Mouse (Mus musculus): ENCODE data around the gene Ddb1.

Gene Ddb1

GRCm38 (mm10) chr19:10661919-10662318 lies 56.8 kb downstream of the Ddb1 start:
- DNase-seq (ENCODE audit: low read depth, low spot score) = no peak

GRCm38 (mm10) chr19:10662665-10663064 lies 57.5 kb downstream of the Ddb1 start:
- no peak for DNase-seq (ENCODE audit: low read depth, low spot score)

GRCm38 (mm10) chr19:10665093-10665492 lies 60.0 kb downstream of the Ddb1 start:
- no peak for DNase-seq (ENCODE audit: low read depth, low spot score)

- no peak for DNase-seq (ENCODE audit: low read depth, low spot score)
Observed at GRCm38 (mm10) chr19:10665499-10665898, 60.4 kb downstream of the Ddb1 start.

GRCm38 (mm10) chr19:10671319-10671718 lies 66.2 kb downstream of the Ddb1 start:
- DNase-seq (ENCODE audit: low read depth, low spot score) = no peak

GRCm38 (mm10) chr19:10671854-10672417 lies 66.8 kb downstream of the Ddb1 start:
- no peak for DNase-seq (ENCODE audit: low read depth, low spot score)

- DNase-seq (ENCODE audit: low read depth, low spot score) = no peak
Observed at GRCm38 (mm10) chr19:10673275-10673674, 68.1 kb downstream of the Ddb1 start.

GRCm38 (mm10) chr19:10676656-10677055 lies 71.5 kb downstream of the Ddb1 start:
- no peak for DNase-seq (ENCODE audit: low read depth, low spot score)

- no peak for DNase-seq (ENCODE audit: low read depth, low spot score)
Observed at GRCm38 (mm10) chr19:10677915-10678771, 73.0 kb downstream of the Ddb1 start, which contains the start of gene Pga5. Pga5 (minus strand) TSS chr19:10678071.

- no peak for DNase-seq (ENCODE audit: low read depth, low spot score)
Observed at GRCm38 (mm10) chr19:10678772-10679067, 73.6 kb downstream of the Ddb1 start.
